Mouse (Mus musculus) layer of hippocampus, adult 2 months (tissue): ENCODE data around the gene Ints11. TPM values are rescaled to one million over a fixed set of nuclear protein-coding genes. Genes with fewer than 3 reads are reported as not detected.
A peak's percentile ranks its signal among the peaks of the same experiment; 100 is the strongest.

Source experiments
- DNase-seq, 2 experiments: peaks; one replicate each; pipeline ENCODE4 v3.0.0; 2022; ENCODE audit warnings: low spot score in 2 of 2
- H3K27ac ChIP-seq: fragments of 200-600 bp; 2 replicates; pipeline ENCODE4 v1.8.1; 2022
- H3K4me3 ChIP-seq: fragments of 200-600 bp; 2 replicates; pipeline ENCODE4 v1.8.1; 2022; ENCODE audit warnings: mild to moderate bottlenecking
- CTCF ChIP-seq: fragments of 200-600 bp; conservative IDR thresholded peaks from 2 replicates; pipeline ENCODE4 v1.8.1; 2022; ENCODE audit warnings: antibody characterized with exemption, mild to moderate bottlenecking, moderate library complexity
- total RNA-seq, 2 experiments: library from RNA; stranded (reverse); gene quantifications; 2 replicates each; pipeline ENCODE4 v1.2.3; 2021

Gene Ints11
- total RNA-seq, 2 experiments from 2014 or later: 33.7 to 35.8 TPM

- DNase-seq: no peak
- Histone ChIP-seq H3K27ac (peak overlapping the region; percentile 39; the same call in 1 of the 2 replicates), H3K4me3 (no peak overlapping the region)
- no peak for TF ChIP-seq CTCF
These were observed 30.9 kb upstream of the Ints11 start for GRCm38 (mm10) chr4:155838187-155839153.

DNA sequence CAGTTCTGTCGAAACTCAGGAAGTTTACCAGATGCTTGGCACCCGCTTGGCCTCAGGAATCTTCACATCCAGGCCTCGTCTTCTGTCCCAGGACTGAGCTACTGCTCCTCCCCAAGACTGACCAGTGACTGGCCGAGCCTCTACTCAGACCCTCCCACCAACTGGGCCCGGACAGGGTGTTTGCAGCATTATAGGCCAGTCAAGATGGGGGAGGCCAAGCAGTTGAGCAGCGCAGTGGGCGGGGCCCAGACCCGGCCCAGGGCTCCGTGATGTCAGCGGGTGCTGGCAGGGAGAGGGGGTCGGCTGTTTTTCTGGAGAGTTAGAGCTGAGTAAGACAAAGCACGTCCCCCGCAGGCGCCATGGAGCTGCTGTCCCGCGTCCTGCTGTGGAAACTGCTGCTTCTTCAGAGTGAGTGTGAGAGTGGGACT, 29.8 kb upstream of the Ints11 start, which contains the start of gene Mxra8:
Mxra8 (plus strand) TSS at position 198 of the 428 bp plus-strand sequence.
- TF ChIP-seq CTCF: no peak
- no peak for DNase-seq
- peak within 1 kb of the TSS; percentile 61 for H3K27ac ChIP-seq
- H3K4me3 ChIP-seq: peak within 1 kb of the TSS; percentile 45; the same call in 1 of the 2 replicates

DNA sequence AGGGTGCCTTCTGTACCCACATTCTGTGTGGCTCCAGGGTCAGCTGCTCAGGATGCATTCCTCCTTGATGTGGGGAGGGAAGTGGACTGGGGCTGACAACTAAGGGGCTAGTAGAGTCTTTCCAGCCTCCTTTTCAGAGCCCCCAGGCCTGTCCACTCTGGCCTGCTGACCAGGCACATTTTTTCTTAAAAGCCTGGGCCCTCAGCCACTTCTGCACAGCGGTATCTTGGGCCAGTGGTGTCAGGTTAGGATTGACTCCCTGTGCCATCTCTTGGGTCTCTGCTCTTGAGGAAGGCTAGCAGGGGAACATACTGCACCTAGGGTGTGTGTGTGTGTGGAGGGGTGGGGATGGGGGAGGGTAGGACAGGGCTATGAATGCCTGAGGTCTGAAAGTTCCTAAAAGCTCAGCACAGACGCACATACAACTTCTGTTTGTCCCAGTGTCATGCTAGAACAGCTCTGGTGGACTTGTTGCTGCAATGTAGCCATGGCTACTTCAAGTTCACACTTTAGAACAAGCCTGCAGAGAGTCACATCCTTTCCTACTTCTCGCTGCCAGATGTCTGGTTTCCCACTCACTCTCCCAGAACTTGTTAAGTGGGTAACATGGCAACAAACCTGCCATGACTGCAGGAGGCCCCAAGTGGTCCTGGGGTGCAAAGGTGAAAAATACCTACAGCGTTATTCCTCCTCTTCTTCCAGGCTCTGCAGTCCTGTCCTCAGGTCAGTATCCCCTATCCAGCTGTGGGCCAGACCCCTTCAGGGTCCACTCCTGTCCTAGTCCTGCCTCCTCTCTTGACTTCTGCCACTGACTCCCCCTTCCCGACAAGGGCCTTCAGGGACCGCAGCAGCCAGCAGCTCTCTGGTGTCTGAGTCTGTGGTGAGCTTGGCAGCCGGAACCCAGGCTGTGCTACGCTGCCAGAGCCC, 29.0 kb upstream of the Ints11 start:
- H3K27ac ChIP-seq: peak overlapping the region; percentile 61
- no peak for DNase-seq
- peak overlapping the region; percentile 45 for H3K4me3 ChIP-seq
- no peak for TF ChIP-seq CTCF

- peak; percentile 57 for TF ChIP-seq CTCF
These were observed 28.3 kb upstream of the Ints11 start for GRCm38 (mm10) chr4:155841003-155841454.

DNA sequence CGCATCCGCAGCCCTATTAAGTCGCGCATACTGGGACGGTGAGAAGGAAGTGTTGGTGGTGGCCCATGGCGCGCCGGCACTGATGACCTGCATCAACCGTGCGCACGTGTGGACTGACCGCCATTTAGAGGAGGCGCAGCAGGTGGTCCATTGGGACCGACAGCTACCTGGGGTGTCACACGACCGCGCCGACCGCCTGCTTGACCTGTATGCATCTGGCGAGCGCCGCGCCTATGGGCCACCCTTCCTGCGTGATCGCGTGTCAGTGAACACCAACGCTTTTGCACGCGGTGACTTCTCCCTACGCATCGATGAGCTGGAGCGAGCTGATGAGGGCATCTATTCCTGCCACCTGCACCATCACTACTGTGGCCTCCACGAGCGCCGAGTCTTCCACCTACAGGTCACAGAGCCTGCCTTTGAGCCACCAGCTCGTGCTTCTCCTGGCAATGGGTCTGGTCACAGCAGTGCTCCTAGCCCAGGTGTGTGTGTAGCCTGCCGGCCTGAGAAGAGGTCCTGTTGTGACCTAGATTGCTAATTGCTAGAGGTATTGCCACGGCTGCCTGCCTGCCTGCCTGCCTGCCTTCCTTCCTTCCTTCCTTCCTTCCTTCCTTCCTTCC, 27.6 kb upstream of the Ints11 start:
- Histone ChIP-seq H3K27ac (no peak overlapping the region), H3K4me3 (no peak overlapping the region)
- no peak for DNase-seq
- no peak for TF ChIP-seq CTCF

More at GRCm38 (mm10) chr4:155841003-155841454, 28.3 kb upstream of the Ints11 start:
- Histone ChIP-seq H3K27ac (peak overlapping the region; percentile 18; the same call in 1 of the 2 replicates), H3K4me3 (peak overlapping the region; percentile 45)
- no peak for DNase-seq

- no peak for TF ChIP-seq CTCF
- H3K27ac ChIP-seq: no peak overlapping the region
- DNase-seq: no peak
- no peak overlapping the region for H3K4me3 ChIP-seq
These were observed 26.1 kb upstream of the Ints11 start for GRCm38 (mm10) chr4:155843231-155843630.

- peak within 1 kb of the TSS; percentile 97 for H3K27ac ChIP-seq
- peak within 1 kb of the TSS; percentile 91 for H3K4me3 ChIP-seq
- TF ChIP-seq CTCF: peak; percentile 60
- peak; percentile 92 to 97 for DNase-seq
These were observed 22.3 kb upstream of the Ints11 start, which contains the start of gene Dvl1 for GRCm38 (mm10) chr4:155846871-155847578. Dvl1 (plus strand) TSS chr4:155847402.

DNA sequence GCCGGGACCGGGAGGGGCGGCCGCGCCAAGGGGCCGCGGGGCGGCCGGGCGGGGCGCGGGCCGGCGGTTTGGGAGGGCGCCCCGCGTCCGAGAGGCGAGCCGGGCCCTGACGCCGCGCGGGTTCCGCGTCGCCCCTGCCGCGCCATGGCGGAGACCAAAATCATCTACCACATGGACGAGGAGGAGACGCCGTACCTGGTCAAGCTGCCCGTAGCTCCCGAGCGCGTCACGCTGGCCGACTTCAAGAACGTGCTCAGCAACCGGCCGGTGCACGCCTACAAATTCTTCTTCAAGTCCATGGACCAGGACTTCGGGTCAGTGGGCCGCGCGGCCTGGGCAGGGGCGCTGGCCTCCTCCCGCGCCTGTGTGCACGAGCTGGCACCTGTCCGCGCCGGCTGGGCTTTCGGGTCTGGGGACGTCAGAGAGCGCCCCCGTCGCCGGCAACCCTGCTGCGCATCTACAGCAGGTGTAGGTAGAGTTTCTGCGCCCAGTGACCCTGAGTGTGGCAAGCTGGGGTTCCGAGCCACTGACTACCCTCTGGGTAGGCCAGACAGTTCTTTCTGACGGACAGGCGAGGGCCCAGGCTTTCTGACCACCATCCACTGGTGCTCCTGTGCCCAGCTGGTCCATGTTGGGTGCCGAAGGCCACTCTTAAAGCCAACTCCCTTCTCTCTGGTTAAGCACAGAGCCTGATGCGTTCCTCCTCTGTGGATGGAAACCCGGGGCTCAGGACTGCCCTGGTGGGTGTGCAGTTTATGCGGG, 21.6 kb upstream of the Ints11 start:
- peak overlapping the region; percentile 89 for H3K27ac ChIP-seq
- no peak for DNase-seq
- no peak for TF ChIP-seq CTCF

GRCm38 (mm10) chr4:155848434-155849095, 20.8 kb upstream of the Ints11 start:
- Histone ChIP-seq H3K4me3 (peak overlapping the region; percentile 91), H3K27ac (no peak overlapping the region)
- no peak for TF ChIP-seq CTCF
- DNase-seq: no peak

More for the DNA sequence above, 21.6 kb upstream of the Ints11 start:
- H3K4me3 ChIP-seq: peak overlapping the region; percentile 91

- Histone ChIP-seq H3K27ac (no peak overlapping the region), H3K4me3 (no peak overlapping the region)
- no peak for TF ChIP-seq CTCF
- no peak for DNase-seq
These were observed 20.0 kb upstream of the Ints11 start for GRCm38 (mm10) chr4:155849391-155849790.
